Mouse (Mus musculus): ENCODE measurements at regions not wholly inside any gene's neighbourhood (a gene's known extent, or its start where the extent isn't known, plus 50 kb on each side); places are given as distances from the start of the nearest gene placed in this dataset.

GRCm38 (mm10) chr8:77982031-77982430, 231.1 kb upstream of the Ttc29 start:
- Histone ChIP-seq H3K4me3 (replicated peaks) (no peak overlapping the region), H3K4me1 (no peaks in the 10 kb centered on the region), H3K27ac (replicated peaks) (no peak overlapping the region), H3K4me2 (replicated peaks) (no peak overlapping the region), H3K36me3 (no peaks in the 10 kb centered on the region), H3K9me3 (replicated peaks) (no peaks in the 10 kb centered on the region), H3K9ac (no peak overlapping the region), H3K27me3 (no peaks in the 10 kb centered on the region)
- 82% methylated on average over 3 of the region's 3 CpGs for WGBS
- no peak for ATAC-seq (ENCODE audit: insufficient number of reproducible peaks, low FRiP score, low TSS enrichment, low read depth)

- H3K9ac ChIP-seq = no peak overlapping the region
- no peaks in the 10 kb centered on the region for H3K4me1 ChIP-seq
- H3K36me3 ChIP-seq = no peaks in the 10 kb centered on the region
- 41% methylated on average over 3 of the region's 3 CpGs for WGBS
- no peaks in the 10 kb centered on the region for H3K27me3 ChIP-seq
- no peaks in the 10 kb centered on the region for H3K9me3 ChIP-seq (replicated peaks)
- no peak overlapping the region for H3K27ac ChIP-seq (replicated peaks)
- H3K4me3 ChIP-seq (replicated peaks) = no peak overlapping the region
- H3K4me2 ChIP-seq (replicated peaks) = no peak overlapping the region
- no peak for ATAC-seq (ENCODE audit: insufficient number of reproducible peaks, low FRiP score, low TSS enrichment, low read depth)
Measured at GRCm38 (mm10) chr8:77983476-77983875, 229.6 kb upstream of the Ttc29 start.

GRCm38 (mm10) chr8:77987237-77987636, 225.9 kb upstream of the Ttc29 start:
- Histone ChIP-seq H3K27me3 (no peaks in the 10 kb centered on the region), H3K36me3 (no peaks in the 10 kb centered on the region), H3K27ac (replicated peaks) (no peak overlapping the region), H3K4me1 (no peaks in the 10 kb centered on the region), H3K9me3 (replicated peaks) (no peaks in the 10 kb centered on the region), H3K9ac (no peak overlapping the region), H3K4me3 (replicated peaks) (no peak overlapping the region), H3K4me2 (replicated peaks) (no peak overlapping the region)
- no peak for ATAC-seq (ENCODE audit: insufficient number of reproducible peaks, low FRiP score, low TSS enrichment, low read depth)

- no peak overlapping the region for H3K27ac ChIP-seq (replicated peaks)
Measured at GRCm38 (mm10) chr8:77988291-77989056, 224.6 kb upstream of the Ttc29 start.

GRCm38 (mm10) chr8:77991050-77991449, 222.0 kb upstream of the Ttc29 start:
- H3K4me3 ChIP-seq (replicated peaks) = no peak overlapping the region
- no peak overlapping the region for H3K9ac ChIP-seq
- H3K9me3 ChIP-seq (replicated peaks) = no peaks in the 10 kb centered on the region
- no peaks in the 10 kb centered on the region for H3K27me3 ChIP-seq
- H3K4me2 ChIP-seq (replicated peaks) = no peak overlapping the region
- ATAC-seq (ENCODE audit: insufficient number of reproducible peaks, low FRiP score, low TSS enrichment, low read depth) = no peak
- no peak overlapping the region for H3K27ac ChIP-seq (replicated peaks)
- H3K36me3 ChIP-seq = no peaks in the 10 kb centered on the region
- 24% methylated on average over 4 of the region's 4 CpGs for WGBS
- H3K4me1 ChIP-seq = no peaks in the 10 kb centered on the region

More at GRCm38 (mm10) chr8:77988291-77989056, 224.6 kb upstream of the Ttc29 start:
- H3K4me2 ChIP-seq (replicated peaks) = no peak overlapping the region
- no peaks in the 10 kb centered on the region for H3K9me3 ChIP-seq (replicated peaks)
- no peaks in the 10 kb centered on the region for H3K27me3 ChIP-seq
- H3K9ac ChIP-seq = no peak overlapping the region
- ATAC-seq (ENCODE audit: insufficient number of reproducible peaks, low FRiP score, low TSS enrichment, low read depth) = no peak
- H3K36me3 ChIP-seq = no peaks in the 10 kb centered on the region
- no peaks in the 10 kb centered on the region for H3K4me1 ChIP-seq
- WGBS = 65% methylated on average over 8 of the region's 8 CpGs
- no peak overlapping the region for H3K4me3 ChIP-seq (replicated peaks)

- H3K9me3 ChIP-seq (replicated peaks) = no peaks in the 10 kb centered on the region
- no peak overlapping the region for H3K4me2 ChIP-seq (replicated peaks)
- no peak overlapping the region for H3K9ac ChIP-seq
- ATAC-seq (ENCODE audit: insufficient number of reproducible peaks, low FRiP score, low TSS enrichment, low read depth) = no peak
- no peaks in the 10 kb centered on the region for H3K36me3 ChIP-seq
- H3K27me3 ChIP-seq = no peaks in the 10 kb centered on the region
- no peak overlapping the region for H3K4me3 ChIP-seq (replicated peaks)
- no peak overlapping the region for H3K27ac ChIP-seq (replicated peaks)
- H3K4me1 ChIP-seq = peaks cover 17% of the 10 kb centered on the region; the same call in 1 of the 2 replicates
- 89% methylated on average over 2 of the region's 3 CpGs for WGBS
Measured at GRCm38 (mm10) chr8:78000303-78000702, 212.8 kb upstream of the Ttc29 start.

- H3K4me2 ChIP-seq (replicated peaks) = no peak overlapping the region
Measured at GRCm38 (mm10) chr8:78001656-78002055, 211.4 kb upstream of the Ttc29 start.

GRCm38 (mm10) chr8:78002071-78002470, 211.0 kb upstream of the Ttc29 start:
- peak; percentile 60; the same call in 1 of the 2 replicates for ATAC-seq (ENCODE audit: insufficient number of reproducible peaks, low FRiP score, low TSS enrichment, low read depth)
- 15% methylated on average over 3 of the region's 3 CpGs for WGBS
- H3K27ac ChIP-seq (replicated peaks) = peak overlapping the region; percentile 63
- H3K4me3 ChIP-seq (replicated peaks) = no peak overlapping the region
- peaks cover 17% of the 10 kb centered on the region; the same call in 1 of the 2 replicates for H3K4me1 ChIP-seq
- H3K4me2 ChIP-seq (replicated peaks) = no peak overlapping the region
- no peaks in the 10 kb centered on the region for H3K9me3 ChIP-seq (replicated peaks)
- H3K36me3 ChIP-seq = no peaks in the 10 kb centered on the region
- H3K27me3 ChIP-seq = no peaks in the 10 kb centered on the region
- no peak overlapping the region for H3K9ac ChIP-seq

More at GRCm38 (mm10) chr8:78001656-78002055, 211.4 kb upstream of the Ttc29 start:
- no peak overlapping the region for H3K4me3 ChIP-seq (replicated peaks)
- no peak overlapping the region for H3K9ac ChIP-seq
- peaks cover 17% of the 10 kb centered on the region; the same call in 1 of the 2 replicates for H3K4me1 ChIP-seq
- H3K27me3 ChIP-seq = no peaks in the 10 kb centered on the region
- peak overlapping the region; percentile 63 for H3K27ac ChIP-seq (replicated peaks)
- no peaks in the 10 kb centered on the region for H3K36me3 ChIP-seq
- ATAC-seq (ENCODE audit: insufficient number of reproducible peaks, low FRiP score, low TSS enrichment, low read depth) = peak; percentile 24; the same call in 1 of the 2 replicates
- WGBS = 25% methylated on average over 5 of the region's 5 CpGs
- no peaks in the 10 kb centered on the region for H3K9me3 ChIP-seq (replicated peaks)

- H3K27me3 ChIP-seq = no peaks in the 10 kb centered on the region
- WGBS = 12% methylated on average over 10 of the region's 10 CpGs
- no peaks in the 10 kb centered on the region for H3K36me3 ChIP-seq
- no peaks in the 10 kb centered on the region for H3K9me3 ChIP-seq (replicated peaks)
- no peak overlapping the region for H3K4me3 ChIP-seq (replicated peaks)
- H3K4me1 ChIP-seq = peaks cover 17% of the 10 kb centered on the region; the same call in 1 of the 2 replicates
- no peak; the same call in 1 of the 2 replicates for ATAC-seq (ENCODE audit: insufficient number of reproducible peaks, low FRiP score, low TSS enrichment, low read depth)
- no peak overlapping the region for H3K4me2 ChIP-seq (replicated peaks)
- no peak overlapping the region; the same call in 1 of the 2 replicates for H3K27ac ChIP-seq (replicated peaks)
- H3K9ac ChIP-seq = no peak overlapping the region
Measured at GRCm38 (mm10) chr8:78003888-78004543, 209.1 kb upstream of the Ttc29 start.

GRCm38 (mm10) chr8:78004891-78005290, 208.2 kb upstream of the Ttc29 start:
- Histone ChIP-seq H3K9ac (no peak overlapping the region), H3K4me1 (peaks cover 17% of the 10 kb centered on the region; the same call in 1 of the 2 replicates), H3K4me3 (replicated peaks) (no peak overlapping the region), H3K4me2 (replicated peaks) (no peak overlapping the region), H3K9me3 (replicated peaks) (no peaks in the 10 kb centered on the region), H3K27me3 (no peaks in the 10 kb centered on the region), H3K27ac (replicated peaks) (no peak overlapping the region), H3K36me3 (no peaks in the 10 kb centered on the region)
- no peak for ATAC-seq (ENCODE audit: insufficient number of reproducible peaks, low FRiP score, low TSS enrichment, low read depth)
- WGBS = 67% methylated on average over 12 of the region's 12 CpGs

- no peak for ATAC-seq (ENCODE audit: insufficient number of reproducible peaks, low FRiP score, low TSS enrichment, low read depth)
- no peak overlapping the region for H3K4me2 ChIP-seq (replicated peaks)
- H3K9me3 ChIP-seq (replicated peaks) = no peaks in the 10 kb centered on the region
- no peaks in the 10 kb centered on the region for H3K4me1 ChIP-seq
- no peak overlapping the region for H3K9ac ChIP-seq
- H3K36me3 ChIP-seq = no peaks in the 10 kb centered on the region
- no peaks in the 10 kb centered on the region for H3K27me3 ChIP-seq
- no peak overlapping the region for H3K4me3 ChIP-seq (replicated peaks)
- no peak overlapping the region for H3K27ac ChIP-seq (replicated peaks)
Measured at GRCm38 (mm10) chr8:78013101-78013500, 200.0 kb upstream of the Ttc29 start.

Data from embryonic facial prominence, embryonic 15.5 days (tissue).